Mouse (Mus musculus): ENCODE data around the gene Ttpal. TPM values are rescaled to one million over a fixed set of nuclear protein-coding genes. Genes with fewer than 3 reads are reported as not detected.

Ttpal gene
- polyA plus RNA-seq, 2 experiments from 2014 or later, result 43.3 to 74.1 TPM

DNA sequence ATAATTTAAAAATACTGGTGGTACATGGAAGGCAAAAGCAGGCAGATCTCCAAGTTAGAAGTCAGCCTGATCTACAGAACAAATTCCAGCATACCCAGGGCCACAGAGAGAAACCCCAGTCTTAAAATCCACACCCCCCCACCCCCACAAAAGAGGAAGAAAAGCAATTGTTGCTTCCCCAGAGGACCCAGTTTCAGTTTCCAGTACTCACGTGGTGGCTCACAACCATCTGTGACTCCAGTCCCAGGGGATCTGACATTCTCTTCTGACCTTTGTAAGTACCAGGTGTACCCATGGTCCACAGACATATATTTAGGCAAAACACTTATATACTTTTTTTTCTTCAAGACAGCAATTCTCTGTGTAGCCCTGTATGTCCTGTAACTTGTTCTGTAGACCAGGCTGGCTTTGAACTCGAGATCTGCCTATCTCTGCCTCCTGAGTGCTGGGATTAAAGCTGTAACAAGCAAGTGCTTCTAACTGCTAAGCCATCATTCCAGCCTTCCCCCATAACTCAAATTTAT, 60.6 kb downstream of the Ttpal start:
- ATAC-seq, result no peak

DNA sequence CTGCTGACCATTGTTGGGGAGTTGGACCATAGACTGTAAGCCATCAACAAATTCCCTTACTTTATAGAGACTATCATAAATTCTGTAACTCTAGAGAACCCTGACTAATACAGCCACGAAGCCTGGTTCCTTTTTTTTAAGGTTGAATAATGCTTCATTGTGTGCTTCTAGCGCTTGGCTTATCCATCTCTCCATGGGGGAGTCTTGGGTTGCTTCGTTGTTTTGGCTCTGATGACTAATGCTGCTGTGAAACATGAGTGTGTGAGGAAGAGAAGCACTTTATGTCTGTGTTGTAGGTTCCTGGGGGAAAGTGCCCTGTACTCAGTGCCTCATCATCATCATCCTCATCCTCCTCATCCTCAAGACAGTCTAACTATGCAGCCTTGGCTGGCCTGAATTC, 61.8 kb downstream of the Ttpal start:
- ATAC-seq, result no peak

DNA sequence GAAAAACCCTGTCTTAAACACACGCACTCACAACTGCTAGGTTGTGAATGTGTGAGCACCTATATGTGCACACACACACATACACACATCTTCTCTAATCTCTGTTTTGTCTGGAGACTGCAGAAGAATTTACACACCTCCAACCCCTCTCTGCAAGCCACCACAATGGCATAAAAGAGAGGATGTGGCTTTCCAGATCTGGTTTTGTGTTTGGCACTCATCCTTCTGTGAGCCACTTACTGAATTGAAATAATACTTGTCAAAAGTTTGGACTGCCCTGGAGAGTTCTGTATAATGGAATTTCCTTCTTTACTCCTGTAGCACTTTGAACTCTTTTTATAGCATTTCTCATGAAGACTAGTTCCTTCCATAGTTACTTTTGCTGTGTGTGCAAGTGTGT, 64.9 kb downstream of the Ttpal start:
- no peak for ATAC-seq

Other genes starting within 250 kb of the Ttpal start
- not detected for gene Jph2, start 204.3 kb upstream of the Ttpal start, polyA plus RNA-seq (2017; shearing (Covaris generic))
- gene Oser1, start 177.6 kb upstream of the Ttpal start, polyA plus RNA-seq (2017; shearing (Covaris generic)), result 100 to 1,000 TPM; 134 to 146 TPM
- not detected for gene Gdap1l1, start 163.8 kb upstream of the Ttpal start, polyA plus RNA-seq (2017; shearing (Covaris generic))
- gene Fitm2, start 129.7 kb upstream of the Ttpal start, polyA plus RNA-seq (2017; shearing (Covaris generic)), result 1 to 10 TPM; 1.8 to 1.9 TPM
- gene R3hdml, start 110.0 kb upstream of the Ttpal start, polyA plus RNA-seq (2017; shearing (Covaris generic)), result not detected
- gene Hnf4a, start 95.5 kb upstream of the Ttpal start, polyA plus RNA-seq (2017; shearing (Covaris generic)), result not detected
- 100 to 1,000 TPM; 131 to 203 TPM for gene Serinc3, start 42.8 kb downstream of the Ttpal start, polyA plus RNA-seq (2017; shearing (Covaris generic))
- gene Pkig, start 56.1 kb downstream of the Ttpal start, polyA plus RNA-seq (2017; shearing (Covaris generic)), result 1 to 10 TPM; 1.5 to 9.0 TPM
- gene Ada, start 147.9 kb downstream of the Ttpal start, polyA plus RNA-seq (2017; shearing (Covaris generic)), result 10 to 100 TPM in 1 of 2 experiments, 1 to 10 TPM in 1; 9.2 to 13.8 TPM
- gene Ccn5, start 218.5 kb downstream of the Ttpal start, polyA plus RNA-seq (2017; shearing (Covaris generic)), result not detected

Data from CD4-positive, CD25-positive, alpha-beta regulatory T cell, adult 4 months (primary cell).